Mouse (Mus musculus) hindbrain, embryonic 11.5 days (tissue): Measurements from ENCODE around the gene Cacng1. TPM values are rescaled to one million over a fixed set of nuclear protein-coding genes. Genes with fewer than 3 reads are reported as not detected.

Source experiments
- ATAC-seq: fragments of 200-750 bp; cut with Nextera tagmentation; 2 replicates; pipeline ENCODE4 v1.8.0; 2017; ENCODE audit warnings: mild to moderate bottlenecking, moderate TSS enrichment, moderate library complexity; ENCODE audit not compliant: low FRiP score
- DNase-seq: peaks from one replicate; pipeline ENCODE4 v3.0.0-alpha.2; 2015; ENCODE audit warnings: low spot score
- H3K27ac ChIP-seq: fragments of 300-500 bp; sonication (generic); 2 replicates; pipeline ENCODE4 v1.5.1; 2014; ENCODE audit warnings: mild to moderate bottlenecking, low read depth, low read length
- H3K27me3 ChIP-seq: fragments of 300-500 bp; sonication (generic); 2 replicates; pipeline ENCODE4 v1.6.1; 2014; ENCODE audit warnings: mild to moderate bottlenecking, low read length, moderate library complexity, mixed read lengths; ENCODE audit not compliant: control insufficient read depth, insufficient read depth
- H3K36me3 ChIP-seq: fragments of 300-500 bp; sonication (generic); 2 replicates; pipeline ENCODE4 v1.6.1; 2014; ENCODE audit warnings: mild to moderate bottlenecking, low read length, moderate library complexity, mixed read lengths; ENCODE audit not compliant: control insufficient read depth, insufficient read depth
- H3K4me1 ChIP-seq: fragments of 300-500 bp; sonication (generic); replicated peaks from 2 replicates; pipeline ENCODE4 v1.6.1; 2014; ENCODE audit warnings: low read length, mixed read lengths; ENCODE audit not compliant: control insufficient read depth, insufficient read depth
- H3K4me2 ChIP-seq: fragments of 300-500 bp; sonication (generic); replicated peaks from 2 replicates; pipeline ENCODE4 v1.6.1; 2014; ENCODE audit warnings: mild to moderate bottlenecking, low read depth, low read length
- H3K4me3 ChIP-seq: fragments of 300-500 bp; sonication (generic); 2 replicates; pipeline ENCODE4 v1.5.1; 2014; ENCODE audit warnings: low read depth, low read length
- H3K9ac ChIP-seq: fragments of 300-500 bp; sonication (generic); 2 replicates; pipeline ENCODE4 v1.6.1; 2014; ENCODE audit warnings: low read depth, low read length
- H3K9me3 ChIP-seq: fragments of 300-500 bp; sonication (generic); 2 replicates; pipeline ENCODE4 v1.6.1; 2016; ENCODE audit warnings: low read length; ENCODE audit not compliant: control insufficient read depth
- WGBS: fragments of 180-500 bp; shearing (Covaris S2); extraction: QIAGEN DNeasy Blood & Tissue Kit; methylation state at CpG from one replicate; pipeline ENCODE4 v1.1.7; 2014; 5-methylcytosine and 5-hydroxymethylcytosine counted together
- polyA plus RNA-seq: library from polyadenylated mRNA; unstranded; fragments of >200 nt; fragmentation: Nextera tagmentation; extraction: Ambion mirVana; gene quantifications from 2 replicates; pipeline ENCODE4 v1.2.1, GENCODE M21; 2014

Gene Cacng1
- polyA plus RNA-seq: 0.36 and 0.43 TPM in 2 replicates

DNA sequence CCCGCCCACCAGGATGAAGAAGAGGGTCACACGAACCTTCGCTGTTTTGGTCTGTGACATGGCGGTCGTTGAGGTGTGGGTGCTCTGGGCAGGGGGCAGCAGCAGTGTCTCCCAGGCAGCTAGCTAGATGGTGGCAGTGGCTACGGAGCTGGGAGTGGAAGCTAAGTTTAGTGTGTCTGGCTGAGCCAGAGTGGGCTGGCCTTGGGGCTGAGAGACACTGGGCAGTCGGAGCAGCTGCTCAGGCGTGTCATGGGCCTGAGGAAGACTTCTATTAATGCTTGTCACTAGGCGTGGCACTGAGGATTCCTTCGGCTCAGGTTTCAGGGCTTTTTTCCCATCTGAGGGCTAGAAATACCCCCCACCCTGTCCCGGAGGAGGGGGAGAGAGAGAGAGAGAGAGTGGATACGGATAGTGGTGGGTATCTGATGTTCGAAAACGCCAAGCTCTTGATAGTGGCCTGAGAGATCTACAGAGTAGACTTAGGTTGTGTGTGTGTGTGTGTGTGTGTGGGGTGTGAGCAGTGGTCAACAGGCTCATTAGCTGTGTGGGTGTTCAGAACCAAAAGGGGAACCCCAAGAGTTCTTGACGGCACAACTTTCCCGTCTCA is at the start of gene Cacng1:
Gene Cacng1, minus strand, starts transcription at position 191 of the 607 bp plus-strand sequence.
- ATAC-seq (no peak), DNase-seq (no peak)
- no peak within 1 kb of the TSS for H3K9ac ChIP-seq
- H3K4me1 ChIP-seq: no peaks in the 10 kb centered on the region
- H3K27me3 ChIP-seq: no peaks in the 10 kb centered on the region
- WGBS: 81% methylated on average over 16 of the region's 16 CpGs
- no peaks in the 10 kb centered on the region for H3K9me3 ChIP-seq
- H3K4me2 ChIP-seq: no peak within 1 kb of the TSS
- H3K4me3 ChIP-seq: no peak within 1 kb of the TSS
- no peaks in the 10 kb centered on the region for H3K36me3 ChIP-seq
- H3K27ac ChIP-seq: no peak within 1 kb of the TSS

DNA sequence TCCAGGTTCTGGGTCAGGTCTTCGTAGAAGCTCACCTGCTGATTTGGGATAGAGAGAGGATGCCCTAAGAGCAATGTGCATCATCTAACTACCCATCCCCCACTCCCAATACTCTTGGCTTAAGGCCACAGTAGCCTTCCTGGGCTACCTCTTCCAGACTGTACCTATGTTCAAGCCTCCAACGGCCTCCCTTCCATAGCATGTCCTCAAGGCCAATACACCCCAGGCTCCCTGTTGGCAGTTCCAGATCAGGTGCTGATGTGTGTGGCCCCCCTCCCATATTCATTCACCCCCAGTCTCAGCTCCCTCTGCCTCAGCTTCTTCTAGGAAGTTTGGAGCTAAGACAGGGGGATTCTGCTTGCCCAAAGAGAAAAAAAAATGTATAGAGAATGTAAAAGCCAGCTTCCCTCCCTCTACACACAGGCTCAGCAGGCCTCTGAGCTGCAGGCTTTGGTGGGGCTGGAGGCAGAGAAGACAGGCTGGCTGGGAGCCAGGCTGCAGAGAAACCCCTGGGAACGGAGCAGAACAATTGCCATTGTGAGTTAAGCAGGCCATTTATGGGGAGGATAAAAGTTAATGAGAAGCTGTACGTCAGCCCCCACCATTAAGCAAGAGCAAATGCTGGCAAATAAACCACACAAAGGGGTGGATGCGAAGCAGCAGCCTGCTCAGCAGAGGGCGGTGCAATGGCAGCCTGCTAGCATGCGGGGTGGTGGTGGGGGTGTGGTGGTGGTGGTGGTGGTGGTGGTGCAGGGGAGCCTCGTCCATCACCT is 46.6 kb upstream of the Cacng1 start:
- ATAC-seq (peak; percentile 89), DNase-seq (peak; percentile 66)
- Histone ChIP-seq H3K4me2 (no peak overlapping the region), H3K27ac (peak overlapping the region; percentile 60), H3K4me1 (peaks cover 12% of the 10 kb centered on the region), H3K27me3 (no peaks in the 10 kb centered on the region), H3K9ac (no peak overlapping the region; the same call in 1 of the 2 replicates), H3K4me3 (no peak overlapping the region), H3K36me3 (no peaks in the 10 kb centered on the region), H3K9me3 (no peaks in the 10 kb centered on the region)
- 24% methylated on average over 8 of the region's 8 CpGs for WGBS

GRCm38 (mm10) chr11:107761790-107762500 is 45.6 kb upstream of the Cacng1 start:
- Histone ChIP-seq H3K4me2 (no peak overlapping the region), H3K4me1 (peaks cover 11% of the 10 kb centered on the region)

GRCm38 (mm10) chr11:107760001-107760400 is 43.7 kb upstream of the Cacng1 start:
- H3K9ac ChIP-seq: no peak overlapping the region
- no peaks in the 10 kb centered on the region for H3K9me3 ChIP-seq
- H3K27me3 ChIP-seq: no peaks in the 10 kb centered on the region
- H3K36me3 ChIP-seq: no peaks in the 10 kb centered on the region
- H3K4me2 ChIP-seq: no peak overlapping the region
- no peak for DNase-seq
- no peak overlapping the region for H3K4me3 ChIP-seq
- peaks cover 9% of the 10 kb centered on the region for H3K4me1 ChIP-seq
- no peak for ATAC-seq
- 53% methylated on average over 10 of the region's 10 CpGs for WGBS
- no peak overlapping the region for H3K27ac ChIP-seq

More at GRCm38 (mm10) chr11:107761790-107762500, 45.6 kb upstream of the Cacng1 start:
- DNase-seq (no peak), ATAC-seq (no peak)
- no peak overlapping the region for H3K9ac ChIP-seq
- H3K9me3 ChIP-seq: no peaks in the 10 kb centered on the region
- H3K27ac ChIP-seq: 0 out of 2 replicates have a peak overlapping the region, but pooled peaks have one; percentile 60
- no peaks in the 10 kb centered on the region for H3K36me3 ChIP-seq
- no peak overlapping the region for H3K4me3 ChIP-seq
- H3K27me3 ChIP-seq: no peaks in the 10 kb centered on the region
- WGBS: 84% methylated on average over 10 of the region's 10 CpGs

- Histone ChIP-seq H3K9me3 (no peaks in the 10 kb centered on the region), H3K4me1 (peaks cover 9% of the 10 kb centered on the region), H3K4me3 (no peak overlapping the region), H3K4me2 (no peak overlapping the region), H3K27me3 (no peaks in the 10 kb centered on the region), H3K27ac (no peak overlapping the region), H3K9ac (no peak overlapping the region), H3K36me3 (no peaks in the 10 kb centered on the region)
- DNase-seq (no peak), ATAC-seq (no peak)
- 86% methylated on average over 9 of the region's 9 CpGs for WGBS
These were observed 43.2 kb upstream of the Cacng1 start for GRCm38 (mm10) chr11:107759516-107759915.

- no peaks in the 10 kb centered on the region for H3K36me3 ChIP-seq
- no peak for DNase-seq
- H3K27ac ChIP-seq: no peak overlapping the region
- no peak overlapping the region for H3K4me3 ChIP-seq
- H3K4me1 ChIP-seq: no peaks in the 10 kb centered on the region
- no peaks in the 10 kb centered on the region for H3K9me3 ChIP-seq
- ATAC-seq: no peak
- H3K9ac ChIP-seq: no peak overlapping the region
- H3K27me3 ChIP-seq: no peaks in the 10 kb centered on the region
- no peak overlapping the region for H3K4me2 ChIP-seq
- WGBS: 91% methylated on average over 5 of the region's 5 CpGs
These were observed 32.8 kb upstream of the Cacng1 start for GRCm38 (mm10) chr11:107749114-107749513.

DNA sequence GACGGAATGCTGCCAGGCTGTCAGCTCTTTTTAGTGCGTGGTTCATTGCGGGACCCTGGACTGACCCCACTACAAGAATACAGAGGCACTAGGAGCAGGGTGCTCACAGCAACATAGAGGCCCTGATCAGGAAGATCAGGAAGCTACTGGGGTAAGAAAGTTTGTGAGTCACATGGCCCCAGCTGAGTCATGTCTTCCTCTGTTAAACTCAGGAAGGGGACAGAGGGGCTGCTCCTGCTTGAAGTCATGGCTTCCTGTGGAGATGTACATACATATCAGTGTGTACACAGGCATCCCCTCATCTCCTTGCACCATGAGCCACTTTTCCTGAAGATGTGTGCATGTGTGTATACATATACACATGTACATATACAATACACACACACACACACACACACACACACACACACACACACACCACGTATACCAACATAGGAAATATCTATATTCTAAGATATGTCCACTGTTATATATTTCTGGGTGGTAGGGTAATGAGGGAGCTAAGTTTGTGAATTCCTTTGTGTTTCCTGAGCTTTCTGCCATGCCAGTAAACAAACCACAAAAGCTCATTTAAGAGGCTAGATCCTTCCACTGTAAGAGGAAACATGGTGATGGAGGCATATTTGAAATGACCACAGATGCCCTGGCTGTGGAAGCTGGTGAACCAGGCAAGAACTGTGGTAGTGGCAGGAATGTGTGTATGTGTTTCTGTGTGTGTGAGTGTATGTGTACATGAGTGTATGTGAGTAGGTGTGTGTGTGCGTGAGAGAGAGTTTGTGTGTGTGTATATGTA is 32.1 kb upstream of the Cacng1 start:
- ATAC-seq: no peak
- Histone ChIP-seq H3K9ac (no peak overlapping the region), H3K27ac (no peak overlapping the region), H3K9me3 (no peaks in the 10 kb centered on the region), H3K36me3 (no peaks in the 10 kb centered on the region), H3K4me1 (no peaks in the 10 kb centered on the region), H3K4me3 (no peak overlapping the region), H3K4me2 (no peak overlapping the region), H3K27me3 (no peaks in the 10 kb centered on the region)
- DNase-seq: no peak
- WGBS: 79% methylated on average over 5 of the region's 5 CpGs

DNA sequence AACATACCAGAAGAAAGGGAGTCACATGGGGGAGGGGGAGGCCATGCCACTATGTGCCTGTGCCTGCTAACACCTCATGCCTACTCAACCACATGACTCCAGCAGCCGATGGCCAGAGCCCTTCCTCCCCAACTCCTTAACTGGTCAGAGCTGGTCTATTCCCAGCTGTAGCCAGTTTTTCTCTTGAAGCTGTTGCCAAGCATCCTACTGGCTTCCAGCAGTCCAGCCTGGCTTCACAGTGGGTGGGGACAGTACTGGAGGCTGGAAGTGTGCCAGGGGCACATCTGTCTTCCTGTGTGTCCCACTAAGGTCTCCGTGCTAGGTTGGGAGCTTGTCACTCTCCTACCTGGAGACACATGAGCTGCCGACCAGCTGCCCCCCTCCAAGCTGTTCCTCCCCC is 26.8 kb upstream of the Cacng1 start:
- H3K9me3 ChIP-seq: no peaks in the 10 kb centered on the region
- no peak overlapping the region for H3K27ac ChIP-seq
- no peak for ATAC-seq
- no peak for DNase-seq
- no peaks in the 10 kb centered on the region for H3K4me1 ChIP-seq
- H3K4me2 ChIP-seq: no peak overlapping the region
- no peaks in the 10 kb centered on the region for H3K27me3 ChIP-seq
- WGBS: 80% methylated on average over 3 of the region's 3 CpGs
- no peak overlapping the region for H3K4me3 ChIP-seq
- no peak overlapping the region for H3K9ac ChIP-seq
- no peaks in the 10 kb centered on the region for H3K36me3 ChIP-seq
